12 mouse cellular contexts compared by ENCODE assay signal in genomic region chr3:51222834-51223460, GRCm38 (mm10). TPM values are rescaled to one million over a fixed set of nuclear protein-coding genes. Genes with fewer than 3 reads are reported as not detected.
A peak's percentile ranks its signal among the peaks of the same experiment; 100 is the strongest.
DNase-seq lines count a peak whose midpoint lies in the region; ATAC-seq and TF ChIP-seq lines count a peak whose summit lies in the region.
"Had no signal": no experiment of that assay in that cellular context is flagged by ENCODE, and none has a peak within 500 bp of the region (broad histone marks: within the 10 kb centered on the region; RNA-seq: fewer than 3 reads in every experiment).

No protein-coding gene starts in this region.

- intact Hi-C loops in heart, postnatal 14 days (cut with DNase I): no loop called here
- intact Hi-C loops in left cerebral cortex, postnatal 14 days (cut with DNase I): no loop called here

- WGBS in heart, postnatal 0 days: 47% methylated on average over 10 of the region's 10 CpGs

- no peaks in the 10 kb centered on the region for H3K9me3 ChIP-seq in heart, postnatal 0 days (replicated peaks; ENCODE audit: control insufficient read depth, low read length)

- no peaks in the 10 kb centered on the region for H3K27me3 ChIP-seq in heart, postnatal 0 days (ENCODE audit: control insufficient read depth, insufficient read depth, low read length)

- peak; percentile 27 for DNase-seq in adrenal gland, postnatal 14 days
- DNase-seq in adrenal gland, adult 8-10 months: no peak
- DNase-seq in heart, postnatal 0 days (ENCODE audit: low spot score): no peak
- no peak for DNase-seq in heart, postnatal 14 days
- DNase-seq in 3134 (ENCODE audit: extremely low read depth, insufficient read length, low spot score) (peak; percentile 67), ZHBTc4 (ENCODE audit: low read depth, low spot score) (peak; percentile 42)
- no peak for DNase-seq in left cerebral cortex, postnatal 14 days (ENCODE audit: low spot score in 2 of 2)
- no peak for DNase-seq in B cell, adult 2 months
- DNase-seq: cerebellum, adult 9-10 months; gastrocnemius, postnatal 14 days; kidney, postnatal 36 days; right cerebral cortex, postnatal 14 days had no signal

- TF ChIP-seq EP300 in heart, postnatal 0 days (IDR thresholded peaks at IDR 0.05; ENCODE audit: low read depth): no peak

- no peak overlapping the region for H3K9ac ChIP-seq in heart, postnatal 0 days (replicated peaks; ENCODE audit: low read depth, low read length)

- no peak for TF ChIP-seq CTCF in heart, postnatal 0 days (IDR thresholded peaks at IDR 0.05; ENCODE audit: low read depth)

- peak overlapping the region; percentile 98 for H3K27ac ChIP-seq in heart, postnatal 0 days (ENCODE audit: low read depth)

- H3K36me3 ChIP-seq in heart, postnatal 0 days (replicated peaks; ENCODE audit: control insufficient read depth, insufficient read depth, low read length): no peaks in the 10 kb centered on the region

- no peak overlapping the region for H3K4me3 ChIP-seq in heart, postnatal 0 days (ENCODE audit: low read depth, low read length)

- no peak for ATAC-seq in heart, postnatal 0 days (ENCODE audit: insufficient read depth, low read depth)

- H3K4me1 ChIP-seq in heart, postnatal 0 days (ENCODE audit: control insufficient read depth, insufficient read depth): peaks cover 40% of the 10 kb centered on the region

- peak overlapping the region; percentile 88; the same call in 1 of the 2 replicates for H3K4me2 ChIP-seq in heart, postnatal 0 days (ENCODE audit: low read depth, low read length)

RNA-seq across cellular contexts. Expression of gene Noct, which starts 1.3 kb away (rescaled TPM):
- total RNA-seq in adrenal gland, postnatal 14 days (2021): 28.7 and 44.7 TPM in 2 replicates
- 10 to 100 TPM; 12.8 to 16.4 (median 14.1) TPM for total RNA-seq in adrenal gland, adult 8-10 months (2022)
- total RNA-seq in heart, postnatal 0 days (2014; rRNA removed; ENCODE audit: low replicate concordance): 28.1 and 35.6 TPM in 2 replicates
- polyA plus RNA-seq in heart, postnatal 0 days (2015; fragmentation: Nextera tagmentation; extraction: Ambion mirVana): 8.5 and 11.9 TPM in 2 replicates
- total RNA-seq in heart, postnatal 14 days (2021): 10 to 100 TPM; 53.9 to 68.6 TPM
- total RNA-seq in left cerebral cortex, postnatal 14 days (2021): 10 to 100 TPM; 51.0 to 52.6 TPM

Comparison
In these comparisons a context has a peak if more than half of its experiments do, and no peak if none do; other contexts are left out.
1. DNase-seq: peak in adrenal gland, postnatal 14 days (single experiment), 3134 (single experiment) and ZHBTc4 (single experiment); none in adrenal gland, adult 8-10 months (single experiment), heart, postnatal 0 days (single experiment), heart, postnatal 14 days (0 of 2), left cerebral cortex, postnatal 14 days (0 of 2) and B cell, adult 2 months (0 of 2).